Mouse (Mus musculus) kidney, adult 18-20 months (tissue): ENCODE data around the gene Slc2a1.

Experiments used
- DNase-seq: peaks from one replicate; pipeline ENCODE4 v3.0.0; 2021

Gene Slc2a1

GRCm38 (mm10) chr4:119180133-119180707 lies 71.7 kb downstream of the Slc2a1 start:
- no peak for DNase-seq

DNA sequence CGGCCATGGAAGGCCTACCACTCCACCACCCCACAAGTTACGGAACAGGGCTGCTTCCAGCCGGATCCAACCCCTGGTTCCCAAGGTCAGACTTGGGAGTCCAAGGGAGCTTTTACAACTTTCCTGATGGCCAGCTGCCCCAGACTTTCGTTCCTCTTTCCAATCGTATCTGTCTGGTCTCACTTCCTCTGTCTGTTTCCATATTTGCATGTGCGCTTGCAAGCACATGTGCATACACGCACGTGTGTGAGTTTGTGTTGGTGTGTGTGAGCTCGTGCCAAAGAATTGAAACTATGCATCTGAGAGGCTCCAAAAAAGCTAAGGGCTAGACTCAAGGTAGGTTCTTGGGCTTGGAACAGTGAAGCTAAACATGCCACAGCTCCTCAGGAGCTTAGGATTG lies 72.9 kb downstream of the Slc2a1 start:
- no peak for DNase-seq

GRCm38 (mm10) chr4:119183525-119183924 lies 75.0 kb downstream of the Slc2a1 start:
- no peak for DNase-seq

GRCm38 (mm10) chr4:119185771-119186170 lies 77.3 kb downstream of the Slc2a1 start:
- DNase-seq: no peak
